ENCODE assay signal across 9 mouse cellular contexts in the genomic region with DNA sequence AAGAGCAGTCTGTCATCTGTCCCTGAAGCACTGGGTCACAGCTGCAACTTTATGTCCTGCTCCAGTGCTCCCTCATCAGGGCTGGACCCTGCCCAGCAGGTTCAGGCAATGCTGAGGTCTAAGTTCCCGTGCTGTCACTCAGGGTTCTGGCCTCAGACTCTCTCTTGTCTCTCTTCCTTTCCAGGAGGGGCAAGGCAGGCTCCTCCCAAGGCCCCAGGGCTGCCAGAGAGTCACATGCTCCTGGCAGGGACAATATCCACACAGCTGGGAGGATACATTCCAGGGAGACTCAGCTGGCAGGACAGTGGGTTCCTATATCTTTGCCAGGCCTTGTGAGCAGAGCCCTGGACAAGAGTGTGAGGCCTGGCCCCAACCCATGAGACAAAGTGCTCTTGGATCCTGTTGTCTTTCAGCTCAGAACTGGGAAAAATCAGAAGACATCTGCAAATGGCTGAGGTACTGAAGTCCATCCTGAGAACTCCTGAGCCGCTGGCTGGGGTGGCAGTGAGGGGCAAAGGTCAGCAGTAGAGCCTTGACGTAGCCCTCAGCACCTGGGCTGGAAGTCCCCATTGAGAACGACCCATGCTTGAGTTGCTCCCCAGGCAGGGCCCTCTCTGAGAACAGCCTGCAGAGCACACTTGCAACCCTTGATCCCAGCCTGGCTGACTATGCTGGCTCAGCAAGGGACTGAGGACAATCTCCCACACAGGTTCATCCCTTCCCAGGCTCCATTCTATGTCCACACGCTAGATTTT. TPM values are rescaled to one million over a fixed set of nuclear protein-coding genes. Genes with fewer than 3 reads are reported as not detected.
DNase-seq lines count a peak whose midpoint lies in the region; ATAC-seq lines count a peak whose summit lies in the region.
"Had no signal": no experiment of that assay in that cellular context is flagged by ENCODE, and none has a peak within 500 bp of the region (broad histone marks: within the 10 kb centered on the region; RNA-seq: fewer than 3 reads in every experiment).

No protein-coding gene starts in this region.

- no peak overlapping the region for H3K9ac ChIP-seq in embryonic facial prominence, embryonic 14.5 days (ENCODE audit: low read depth, low read length)
- H3K9ac ChIP-seq in midbrain, embryonic 15.5 days: no peak overlapping the region

- no peak overlapping the region for H3K27ac ChIP-seq in embryonic facial prominence, embryonic 14.5 days (replicated peaks; ENCODE audit: low read depth, low read length)
- H3K27ac ChIP-seq in embryonic facial prominence, embryonic 10.5 days (replicated peaks): no peak overlapping the region
- no peak overlapping the region for H3K27ac ChIP-seq in midbrain, embryonic 15.5 days
- H3K27ac ChIP-seq: macrophage had no signal

- H3K4me3 ChIP-seq in embryonic facial prominence, embryonic 14.5 days (ENCODE audit: low read depth, low read length): no peak overlapping the region
- H3K4me3 ChIP-seq in embryonic facial prominence, embryonic 10.5 days: no peak overlapping the region
- H3K4me3 ChIP-seq in midbrain, embryonic 15.5 days: no peak overlapping the region

- no peaks in the 10 kb centered on the region for H3K27me3 ChIP-seq in embryonic facial prominence, embryonic 14.5 days (replicated peaks; ENCODE audit: control insufficient read depth, insufficient read depth, low read length)
- no peaks in the 10 kb centered on the region for H3K27me3 ChIP-seq in embryonic facial prominence, embryonic 10.5 days (replicated peaks; ENCODE audit: low read depth, poor library complexity, severe bottlenecking)
- H3K27me3 ChIP-seq in midbrain, embryonic 15.5 days (replicated peaks): no peaks in the 10 kb centered on the region

- H3K4me2 ChIP-seq in embryonic facial prominence, embryonic 14.5 days (ENCODE audit: low read depth, low read length): no peak overlapping the region
- H3K4me2 ChIP-seq in midbrain, embryonic 15.5 days: no peak overlapping the region

- no peaks in the 10 kb centered on the region for H3K4me1 ChIP-seq in embryonic facial prominence, embryonic 14.5 days (ENCODE audit: control insufficient read depth, insufficient read depth, low read length)
- 0 out of 2 replicates have a peak, but pooled peaks cover 4% of the 10 kb centered on the region for H3K4me1 ChIP-seq in embryonic facial prominence, embryonic 10.5 days
- no peaks in the 10 kb centered on the region for H3K4me1 ChIP-seq in midbrain, embryonic 15.5 days

- DNase-seq in embryonic facial prominence, embryonic 14.5 days (ENCODE audit: low spot score): peak; percentile 18
- DNase-seq in embryonic facial prominence, embryonic 10.5 days (ENCODE audit: low spot score): no peak
- DNase-seq in adrenal gland, postnatal 25 days: peak; percentile 71
- peak; percentile 95 to 96 for DNase-seq in heart, adult 9 months (ENCODE audit: low spot score in 2 of 2)
- DNase-seq in layer of hippocampus, adult 11-12 months (ENCODE audit: low spot score): peak; percentile 80
- DNase-seq in lung, postnatal 10 days: peak; percentile 95
- peak; percentile 85 for DNase-seq in testis, postnatal 14 days (ENCODE audit: low spot score)

- no peaks in the 10 kb centered on the region for H3K9me3 ChIP-seq in embryonic facial prominence, embryonic 14.5 days (ENCODE audit: control insufficient read depth, low read length)
- no peaks in the 10 kb centered on the region for H3K9me3 ChIP-seq in embryonic facial prominence, embryonic 10.5 days
- H3K9me3 ChIP-seq in midbrain, embryonic 15.5 days: no peaks in the 10 kb centered on the region

- H3K36me3 ChIP-seq in embryonic facial prominence, embryonic 14.5 days (ENCODE audit: control insufficient read depth, insufficient read depth, low read length): 0 out of 2 replicates have a peak, but pooled peaks cover 4% of the 10 kb centered on the region
- H3K36me3 ChIP-seq in embryonic facial prominence, embryonic 10.5 days (replicated peaks): peaks cover 21% of the 10 kb centered on the region
- no peaks in the 10 kb centered on the region for H3K36me3 ChIP-seq in midbrain, embryonic 15.5 days (replicated peaks)

- 46% methylated on average over 4 of the region's 5 CpGs for WGBS in embryonic facial prominence, embryonic 14.5 days
- 50% methylated on average over 5 of the region's 5 CpGs for WGBS in embryonic facial prominence, embryonic 10.5 days
- 64% methylated on average over 5 of the region's 5 CpGs for WGBS in midbrain, embryonic 15.5 days

- ATAC-seq in embryonic facial prominence, embryonic 14.5 days (ENCODE audit: low read depth): no peak
- no peak for ATAC-seq in midbrain, embryonic 15.5 days (replicated peaks)

RNA-seq across cellular contexts. Expression of gene Plekhf1, which starts 10.2 kb away (rescaled TPM):
- polyA plus RNA-seq in embryonic facial prominence, embryonic 14.5 days (2014; fragmentation: Nextera tagmentation; extraction: Ambion mirVana): 4.5 and 5.1 TPM in 2 replicates
- polyA plus RNA-seq in embryonic facial prominence, embryonic 10.5 days (2016; fragmentation: Nextera tagmentation; extraction: Ambion mirVana): 3.0 and 3.3 TPM in 2 replicates
- total RNA-seq in adrenal gland, postnatal 25 days (2021): 1.9 and 2.2 TPM in 2 replicates
- 0.48 and 0.72 TPM in 2 replicates for polyA plus RNA-seq in midbrain, embryonic 15.5 days (2015; fragmentation: Nextera tagmentation; extraction: Ambion mirVana)

RNA-seq across cellular contexts. Expression of gene 1600014C10Rik, which starts 34.6 kb away (rescaled TPM):
- 15.6 and 17.5 TPM in 2 replicates for polyA plus RNA-seq in embryonic facial prominence, embryonic 14.5 days (2014; fragmentation: Nextera tagmentation; extraction: Ambion mirVana)
- 15.5 and 17.4 TPM in 2 replicates for polyA plus RNA-seq in embryonic facial prominence, embryonic 10.5 days (2016; fragmentation: Nextera tagmentation; extraction: Ambion mirVana)
- 31.1 and 39.9 TPM in 2 replicates for total RNA-seq in adrenal gland, postnatal 25 days (2021)
- polyA plus RNA-seq in midbrain, embryonic 15.5 days (2015; fragmentation: Nextera tagmentation; extraction: Ambion mirVana): 29.5 and 31.9 TPM in 2 replicates

RNA-seq across cellular contexts. Expression of gene Pop4, which starts 53.6 kb away (rescaled TPM):
- polyA plus RNA-seq in embryonic facial prominence, embryonic 14.5 days (2014; fragmentation: Nextera tagmentation; extraction: Ambion mirVana): 56.8 and 62.0 TPM in 2 replicates
- polyA plus RNA-seq in embryonic facial prominence, embryonic 10.5 days (2016; fragmentation: Nextera tagmentation; extraction: Ambion mirVana): 84.2 and 92.7 TPM in 2 replicates
- 45.8 and 60.1 TPM in 2 replicates for total RNA-seq in adrenal gland, postnatal 25 days (2021)
- polyA plus RNA-seq in midbrain, embryonic 15.5 days (2015; fragmentation: Nextera tagmentation; extraction: Ambion mirVana): 74.5 and 77.4 TPM in 2 replicates
